Mouse (Mus musculus) bone marrow macrophage, adult 2 months (primary cell): Measurements from ENCODE around the gene Tnrc6a. TPM values are rescaled to one million over a fixed set of nuclear protein-coding genes. Genes with fewer than 3 reads are reported as not detected.

Experiments used
- H3K27ac ChIP-seq: 2 replicates; pipeline ENCODE4 v1.5.1; 2012; ENCODE audit warnings: low read depth, low read length; ENCODE audit not compliant: insufficient read depth
- H3K4me1 ChIP-seq: 2 replicates; pipeline ENCODE4 v1.6.1; 2012; ENCODE audit warnings: low read length; ENCODE audit not compliant: control insufficient read depth, insufficient read depth
- H3K4me3 ChIP-seq: 2 replicates; pipeline ENCODE4 v1.5.1; 2012; ENCODE audit warnings: mild to moderate bottlenecking, low read length, moderate library complexity; ENCODE audit not compliant: insufficient read depth
- CTCF ChIP-seq: IDR thresholded peaks from 2 replicates; pipeline ENCODE4 v1.5.1; 2012; ENCODE audit warnings: low read depth, mild to moderate bottlenecking, low read length, moderate library complexity
- POLR2A ChIP-seq: IDR thresholded peaks from 2 replicates; pipeline ENCODE4 v1.6.1; 2012; ENCODE audit warnings: mild to moderate bottlenecking, low read depth, low read length, borderline replicate concordance
- polyA plus RNA-seq: library from polyadenylated mRNA; stranded (reverse); fragments of >200 nt; gene quantifications from 2 replicates; pipeline ENCODE4 v1.2.4, GENCODE M21; 2012; ENCODE audit not compliant: missing spikeins, insufficient read depth, insufficient read length

Gene Tnrc6a
- polyA plus RNA-seq, 1 experiment: 69.1 TPM

GRCm38 (mm10) chr7:123105906-123106305 is 17.8 kb upstream of the Tnrc6a start:
- TF ChIP-seq POLR2A: no peak
- no peak for TF ChIP-seq CTCF
- H3K4me1 ChIP-seq: peaks cover 19% of the 10 kb centered on the region
- H3K27ac ChIP-seq: no peak overlapping the region
- H3K4me3 ChIP-seq: no peak overlapping the region

GRCm38 (mm10) chr7:123106326-123106725 is 17.4 kb upstream of the Tnrc6a start:
- Histone ChIP-seq H3K4me1 (peaks cover 19% of the 10 kb centered on the region), H3K27ac (no peak overlapping the region), H3K4me3 (no peak overlapping the region)
- TF ChIP-seq CTCF (no peak), POLR2A (no peak)

- H3K4me3 ChIP-seq: no peak overlapping the region
- peaks cover 19% of the 10 kb centered on the region for H3K4me1 ChIP-seq
- TF ChIP-seq CTCF (no peak), POLR2A (no peak)
- H3K27ac ChIP-seq: peak overlapping the region; percentile 43
Observed at GRCm38 (mm10) chr7:123108058-123109055, 15.3 kb upstream of the Tnrc6a start.

GRCm38 (mm10) chr7:123109361-123110000 is 14.2 kb upstream of the Tnrc6a start:
- TF ChIP-seq POLR2A (no peak), CTCF (no peak)
- no peak overlapping the region for H3K27ac ChIP-seq
- peaks cover 19% of the 10 kb centered on the region for H3K4me1 ChIP-seq
- no peak overlapping the region for H3K4me3 ChIP-seq

GRCm38 (mm10) chr7:123110135-123110534 is 13.6 kb upstream of the Tnrc6a start:
- TF ChIP-seq CTCF (no peak), POLR2A (no peak)
- no peak overlapping the region for H3K27ac ChIP-seq
- peaks cover 19% of the 10 kb centered on the region for H3K4me1 ChIP-seq
- no peak overlapping the region for H3K4me3 ChIP-seq

- H3K4me3 ChIP-seq: no peak overlapping the region
- H3K27ac ChIP-seq: no peak overlapping the region
- peaks cover 14% of the 10 kb centered on the region for H3K4me1 ChIP-seq
- TF ChIP-seq POLR2A (no peak), CTCF (no peak)
Observed at GRCm38 (mm10) chr7:123113590-123113989, 10.1 kb upstream of the Tnrc6a start.

GRCm38 (mm10) chr7:123116799-123117198 is 6.9 kb upstream of the Tnrc6a start:
- no peak for TF ChIP-seq POLR2A
- TF ChIP-seq CTCF: no peak
- no peak overlapping the region for H3K27ac ChIP-seq

GRCm38 (mm10) chr7:123117209-123117608 is 6.5 kb upstream of the Tnrc6a start:
- TF ChIP-seq CTCF (no peak), POLR2A (no peak)
- H3K4me3 ChIP-seq: no peak overlapping the region
- no peak overlapping the region for H3K27ac ChIP-seq
- H3K4me1 ChIP-seq: peaks cover 10% of the 10 kb centered on the region

More at GRCm38 (mm10) chr7:123116799-123117198, 6.9 kb upstream of the Tnrc6a start:
- peaks cover 10% of the 10 kb centered on the region for H3K4me1 ChIP-seq
- no peak overlapping the region for H3K4me3 ChIP-seq

GRCm38 (mm10) chr7:123120516-123120915 is 3.2 kb upstream of the Tnrc6a start:
- Histone ChIP-seq H3K4me1 (peaks cover 12% of the 10 kb centered on the region), H3K4me3 (peak overlapping the region; percentile 14), H3K27ac (no peak overlapping the region)
- TF ChIP-seq POLR2A (no peak), CTCF (no peak)

- peak overlapping the region; percentile 91 for H3K4me3 ChIP-seq
- peak overlapping the region; percentile 99 for H3K27ac ChIP-seq
- TF ChIP-seq POLR2A: no peak
- no peak for TF ChIP-seq CTCF
- peaks cover 25% of the 10 kb centered on the region for H3K4me1 ChIP-seq
Observed at GRCm38 (mm10) chr7:123124299-123124716, 623 bp downstream of the Tnrc6a start.
